22 mouse cellular contexts compared by ENCODE assay signal in genomic region chr5:27316674-27317073, GRCm38 (mm10).
DNase-seq lines count a peak whose midpoint lies in the region; ATAC-seq and TF ChIP-seq lines count a peak whose summit lies in the region.
"Had no signal": no experiment of that assay in that cellular context is flagged by ENCODE, and none has a peak within 500 bp of the region (broad histone marks: within the 10 kb centered on the region; RNA-seq: fewer than 3 reads in every experiment).

No protein-coding gene starts in this region.

- no peak overlapping the region for H3K9ac ChIP-seq in kidney, embryonic 14.5 days (ENCODE audit: low read depth, low read length)
- H3K9ac ChIP-seq in kidney, postnatal 0 days (ENCODE audit: low read depth, low read length), result no peak overlapping the region
- H3K9ac ChIP-seq: embryonic facial prominence, embryonic 13.5 days; embryonic facial prominence, embryonic 15.5 days; forebrain, embryonic 12.5 days had no signal

- H3K27ac ChIP-seq in kidney, embryonic 14.5 days (ENCODE audit: low read depth, low read length), result no peak overlapping the region
- no peak overlapping the region for H3K27ac ChIP-seq in kidney, postnatal 0 days
- H3K27ac ChIP-seq: embryonic facial prominence, embryonic 13.5 days; embryonic facial prominence, embryonic 15.5 days; forebrain, embryonic 10.5 days; forebrain, embryonic 12.5 days had no signal

- H3K4me2 ChIP-seq in kidney, embryonic 14.5 days (replicated peaks; ENCODE audit: low read depth, low read length), result no peak overlapping the region
- no peak overlapping the region for H3K4me2 ChIP-seq in kidney, postnatal 0 days (ENCODE audit: low read length)
- H3K4me2 ChIP-seq: embryonic facial prominence, embryonic 13.5 days; embryonic facial prominence, embryonic 15.5 days; forebrain, embryonic 12.5 days had no signal

- 2% methylated on average over 1 of the region's 1 CpGs for WGBS in kidney, embryonic 14.5 days
- WGBS in kidney, postnatal 0 days, result 0% methylated on average over 1 of the region's 1 CpGs

- DNase-seq in kidney, adult 11 months, result no peak
- DNase-seq in kidney, postnatal 0 days (ENCODE audit: low spot score), result peak; percentile 51
- DNase-seq in kidney, postnatal 4 days, result no peak
- DNase-seq in mesoderm, embryonic 11.5 days (ENCODE audit: low read depth, low spot score), result peak; percentile 16
- no peak for DNase-seq in heart, adult 18-20 months
- DNase-seq: adrenal gland, adult 2 months; adrenal gland, postnatal 10 days; adrenal gland, postnatal 25 days; cerebellum, adult 11 months; cerebellum, adult 18-20 months; cerebellum, adult 8-10 months; cerebellum, adult 9-11 months; cerebellum, postnatal 14 days; cerebellum, postnatal 36 days had no signal

- H3K4me1 ChIP-seq in kidney, embryonic 14.5 days (ENCODE audit: control insufficient read depth, insufficient read depth, low read length), result no peaks in the 10 kb centered on the region
- no peaks in the 10 kb centered on the region for H3K4me1 ChIP-seq in kidney, postnatal 0 days (replicated peaks; ENCODE audit: insufficient read depth, low read length)
- H3K4me1 ChIP-seq: embryonic facial prominence, embryonic 13.5 days; embryonic facial prominence, embryonic 15.5 days; forebrain, embryonic 10.5 days; forebrain, embryonic 12.5 days had no signal

- H3K9me3 ChIP-seq in kidney, embryonic 14.5 days (ENCODE audit: control insufficient read depth, low read length), result no peaks in the 10 kb centered on the region
- no peaks in the 10 kb centered on the region for H3K9me3 ChIP-seq in kidney, postnatal 0 days (replicated peaks; ENCODE audit: low read length)
- H3K9me3 ChIP-seq: embryonic facial prominence, embryonic 13.5 days; embryonic facial prominence, embryonic 15.5 days; forebrain, embryonic 10.5 days; forebrain, embryonic 12.5 days had no signal

- peak; percentile 64; the same call in 1 of the 2 replicates for ATAC-seq in kidney, embryonic 14.5 days (ENCODE audit: low FRiP score, low TSS enrichment)
- no peak for ATAC-seq in kidney, postnatal 0 days (replicated peaks; ENCODE audit: low FRiP score, low read depth)
- ATAC-seq: forebrain, embryonic 14.5 days; forebrain, embryonic 16.5 days had no signal

- no peak for TF ChIP-seq CTCF in kidney, postnatal 0 days (IDR thresholded peaks at IDR 0.05; ENCODE audit: low read depth)

- H3K4me3 ChIP-seq in kidney, embryonic 14.5 days (ENCODE audit: low read length), result no peak overlapping the region
- no peak overlapping the region for H3K4me3 ChIP-seq in kidney, postnatal 0 days (replicated peaks; ENCODE audit: low read depth, low read length)
- H3K4me3 ChIP-seq: embryonic facial prominence, embryonic 13.5 days; embryonic facial prominence, embryonic 15.5 days; erythroblast, embryonic 14.5 days; forebrain, embryonic 10.5 days; forebrain, embryonic 12.5 days had no signal

- no peaks in the 10 kb centered on the region for H3K36me3 ChIP-seq in kidney, embryonic 14.5 days (ENCODE audit: control insufficient read depth, insufficient read depth, low read length)
- H3K36me3 ChIP-seq in kidney, postnatal 0 days (ENCODE audit: insufficient read depth, low read length), result no peaks in the 10 kb centered on the region
- H3K36me3 ChIP-seq: embryonic facial prominence, embryonic 13.5 days; embryonic facial prominence, embryonic 15.5 days; forebrain, embryonic 10.5 days; forebrain, embryonic 12.5 days had no signal

- no peaks in the 10 kb centered on the region for H3K27me3 ChIP-seq in kidney, embryonic 14.5 days (ENCODE audit: control insufficient read depth, insufficient read depth, low read length)
- H3K27me3 ChIP-seq in kidney, postnatal 0 days (ENCODE audit: insufficient read depth, low read length), result no peaks in the 10 kb centered on the region
- H3K27me3 ChIP-seq: embryonic facial prominence, embryonic 13.5 days; embryonic facial prominence, embryonic 15.5 days; forebrain, embryonic 12.5 days had no signal

Comparison
In these comparisons a context has a peak if more than half of its experiments do, and no peak if none do; other contexts are left out.
1. DNase-seq: peak in kidney, postnatal 0 days (single experiment) and mesoderm, embryonic 11.5 days (single experiment); none in kidney, adult 11 months (single experiment), kidney, postnatal 4 days (0 of 2) and heart, adult 18-20 months (0 of 2).